Mouse (Mus musculus) kidney, adult 2 months (tissue): ENCODE measurements around the gene Coq4. TPM values are rescaled to one million over a fixed set of nuclear protein-coding genes. Genes with fewer than 3 reads are reported as not detected.

ENCODE experiments used
- DNase-seq: peaks from one replicate; pipeline ENCODE4 v3.0.0; 2021
- H3K27ac ChIP-seq: fragments of 200-500 bp; 2 replicates; pipeline ENCODE4 v1.5.1; 2012; ENCODE audit warnings: low read depth, low read length, control low read depth, inconsistent platforms; ENCODE audit not compliant: insufficient read depth
- H3K27me3 ChIP-seq: fragments of 200-500 bp; replicated peaks from 2 replicates; pipeline ENCODE4 v1.6.1; 2012; ENCODE audit warnings: mild to moderate bottlenecking, moderate library complexity, low read length, inconsistent platforms; ENCODE audit not compliant: control insufficient read depth, insufficient read depth
- H3K36me3 ChIP-seq: fragments of 200-500 bp; 2 replicates; pipeline ENCODE4 v1.6.1; 2012; ENCODE audit warnings: mild to moderate bottlenecking, moderate library complexity, low read length, inconsistent platforms; ENCODE audit not compliant: control insufficient read depth, insufficient read depth
- H3K4me1 ChIP-seq: fragments of 200-500 bp; 2 replicates; pipeline ENCODE4 v1.6.1; 2011; ENCODE audit warnings: low read length; ENCODE audit not compliant: control insufficient read depth, insufficient read depth
- H3K4me3 ChIP-seq: fragments of 200-500 bp; 2 replicates; pipeline ENCODE4 v1.5.1; 2011; ENCODE audit warnings: mild to moderate bottlenecking, low read depth, low read length, control low read depth; ENCODE audit not compliant: insufficient read depth
- CTCF ChIP-seq: fragments of 200-500 bp; conservative IDR thresholded peaks from 2 replicates; pipeline ENCODE4 v1.5.1; 2011; ENCODE audit warnings: low read depth, mild to moderate bottlenecking, control low read depth, low read length, moderate library complexity, mixed read lengths; ENCODE audit not compliant: insufficient read depth, insufficient read length
- POLR2A ChIP-seq: fragments of 200-500 bp; IDR thresholded peaks from one replicate; pipeline ENCODE4 v1.6.1; 2011; ENCODE audit warnings: low read depth, low read length, control low read depth
- WGBS: fragments of 180-500 bp; shearing (Covaris S2); methylation state at CpG from one replicate; pipeline ENCODE4 v1.1.7; 2018; 5-methylcytosine and 5-hydroxymethylcytosine counted together
- polyA plus RNA-seq: library from polyadenylated mRNA; depleted of rRNA; stranded (reverse); fragments of >200 nt; gene quantifications from 2 replicates; pipeline ENCODE4 v1.2.3, GENCODE M21; 2012

The Coq4 gene
- polyA plus RNA-seq, 1 experiment = 87.5 TPM

DNA sequence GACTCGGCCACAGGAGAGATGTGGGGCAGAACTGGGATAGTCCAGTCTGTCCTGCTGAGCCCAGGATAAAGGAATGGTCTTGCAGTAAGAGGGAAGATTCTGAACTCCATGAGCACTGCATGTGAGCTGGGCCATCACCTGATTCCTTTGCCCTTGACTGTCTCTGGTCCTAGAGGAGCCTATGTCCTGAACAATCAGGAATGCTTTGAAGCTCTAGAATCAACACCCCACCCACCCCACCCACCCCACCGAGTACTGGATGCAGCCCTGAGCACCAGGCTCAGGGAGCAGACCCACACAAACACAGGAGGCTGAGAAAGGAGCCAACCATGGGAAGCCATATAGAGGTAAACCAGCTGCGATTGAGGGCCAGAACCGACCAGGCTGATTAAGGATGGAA, 38.8 kb upstream of the Coq4 start:
- Histone ChIP-seq H3K27ac (no peak overlapping the region), H3K27me3 (no peaks in the 10 kb centered on the region), H3K36me3 (no peaks in the 10 kb centered on the region), H3K4me1 (peaks cover 3% of the 10 kb centered on the region; the same call in 1 of the 2 replicates), H3K4me3 (no peak overlapping the region)
- no peak for DNase-seq
- TF ChIP-seq CTCF (no peak), POLR2A (no peak)
- WGBS = 90% methylated on average over 4 of the region's 4 CpGs

DNA sequence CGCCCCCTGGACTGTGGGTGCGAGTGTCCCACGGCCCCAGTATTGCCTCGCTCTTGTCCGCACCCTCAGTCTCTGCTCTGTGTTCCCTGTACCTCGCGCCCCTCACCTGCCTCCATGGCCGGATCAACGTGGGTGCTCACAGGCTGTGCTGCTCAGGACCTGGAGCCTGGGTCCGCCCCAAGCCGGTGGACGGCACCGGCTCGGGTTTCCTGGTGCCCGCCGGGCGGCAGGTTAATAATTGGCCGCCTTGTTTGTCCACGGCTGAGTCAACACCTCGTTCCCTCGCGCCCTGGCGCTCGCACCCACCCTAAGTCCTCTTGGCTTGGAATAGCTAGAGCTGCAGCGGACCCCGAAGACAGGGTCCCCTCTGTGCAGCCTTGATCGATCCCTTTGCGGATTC, 35.8 kb upstream of the Coq4 start, which contains the start of gene Gm13420:
TSS of gene Gm13420 (minus strand) at position 189 of the 400 bp plus-strand sequence.
- Histone ChIP-seq H3K27me3 (no peaks in the 10 kb centered on the region), H3K27ac (peak within 1 kb of the TSS; percentile 59), H3K4me1 (peaks cover 3% of the 10 kb centered on the region; the same call in 1 of the 2 replicates), H3K36me3 (no peaks in the 10 kb centered on the region), H3K4me3 (peak within 1 kb of the TSS; percentile 42)
- DNase-seq = peak; percentile 85
- TF ChIP-seq POLR2A (no peak), CTCF (no peak)
- WGBS = 4% methylated on average over 28 of the region's 28 CpGs

DNA sequence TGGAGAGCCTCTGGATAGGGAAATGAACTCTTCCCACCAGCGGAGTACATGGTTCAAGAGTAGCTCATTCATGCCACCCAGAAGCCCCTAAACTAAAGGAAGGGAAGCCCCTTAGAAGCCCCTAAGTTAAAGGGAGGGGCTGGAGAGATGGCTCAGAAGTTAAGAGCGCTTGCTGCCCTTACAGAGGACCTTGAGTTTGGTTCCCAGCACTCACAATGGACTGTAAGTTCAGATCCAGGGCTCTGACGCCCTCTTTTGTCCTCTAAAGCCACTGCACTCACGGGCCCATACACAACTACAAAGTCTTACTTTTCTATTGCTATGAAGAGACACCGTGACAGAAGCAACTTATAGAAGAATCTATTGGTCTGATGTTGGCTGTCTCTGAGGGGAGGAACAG, 34.9 kb upstream of the Coq4 start:
- Histone ChIP-seq H3K4me1 (peaks cover 3% of the 10 kb centered on the region; the same call in 1 of the 2 replicates), H3K4me3 (no peak overlapping the region), H3K36me3 (no peaks in the 10 kb centered on the region), H3K27me3 (no peaks in the 10 kb centered on the region), H3K27ac (no peak overlapping the region)
- 95% methylated on average over 5 of the region's 5 CpGs for WGBS
- no peak for TF ChIP-seq CTCF
- TF ChIP-seq POLR2A = no peak
- DNase-seq = no peak

DNA sequence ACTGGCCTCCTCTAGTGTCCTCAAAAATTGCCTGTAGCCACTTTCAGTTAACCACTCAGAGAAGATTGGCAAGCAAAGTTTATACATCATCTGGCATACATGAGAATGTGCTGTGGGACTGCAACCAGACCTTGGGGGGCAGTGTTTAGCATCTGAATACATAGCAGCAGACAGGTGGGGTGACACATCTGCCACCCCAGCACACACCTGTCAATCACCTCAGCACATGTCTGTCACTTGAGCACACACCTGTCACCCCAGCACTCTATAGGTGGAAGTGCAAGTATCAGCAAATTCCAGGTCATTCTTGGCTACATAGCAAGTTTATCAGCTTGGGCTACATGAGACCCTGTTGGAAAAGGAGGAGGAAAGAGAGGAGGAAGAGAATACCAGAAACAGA, 31.6 kb upstream of the Coq4 start:
- H3K27ac ChIP-seq = no peak overlapping the region
- no peaks in the 10 kb centered on the region for H3K27me3 ChIP-seq
- TF ChIP-seq CTCF (no peak), POLR2A (no peak)
- H3K4me1 ChIP-seq = peaks cover 3% of the 10 kb centered on the region; the same call in 1 of the 2 replicates
- H3K36me3 ChIP-seq = no peaks in the 10 kb centered on the region
- H3K4me3 ChIP-seq = no peak overlapping the region
- no peak for DNase-seq

DNA sequence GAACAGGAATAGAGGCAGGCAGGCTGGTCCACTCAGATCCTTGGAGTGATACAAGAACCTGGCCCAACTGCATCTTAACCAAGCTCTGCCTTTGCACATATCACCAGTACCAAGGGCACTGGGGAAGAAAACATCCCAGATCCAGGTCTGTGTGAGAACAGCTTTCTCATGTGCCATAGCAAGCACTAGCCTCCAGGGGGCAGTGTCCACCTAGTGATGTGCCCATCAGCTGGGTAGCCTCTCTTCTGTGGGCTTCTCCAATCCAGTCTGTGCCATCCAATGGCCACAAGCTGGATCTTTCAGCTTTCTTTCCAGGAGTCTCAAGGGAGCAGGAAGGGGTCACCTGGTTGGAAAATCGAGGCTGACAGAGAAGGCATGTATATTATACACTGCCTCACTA, 22.5 kb upstream of the Coq4 start:
- 0% methylated on average over 1 of the region's 1 CpGs for WGBS
- H3K27me3 ChIP-seq = no peaks in the 10 kb centered on the region
- H3K4me3 ChIP-seq = no peak overlapping the region
- no peak overlapping the region for H3K27ac ChIP-seq
- peak; percentile 70 for DNase-seq
- TF ChIP-seq POLR2A (no peak), CTCF (peak; percentile 97)
- H3K4me1 ChIP-seq = peaks cover 6% of the 10 kb centered on the region; the same call in 1 of the 2 replicates
- H3K36me3 ChIP-seq = no peaks in the 10 kb centered on the region

DNA sequence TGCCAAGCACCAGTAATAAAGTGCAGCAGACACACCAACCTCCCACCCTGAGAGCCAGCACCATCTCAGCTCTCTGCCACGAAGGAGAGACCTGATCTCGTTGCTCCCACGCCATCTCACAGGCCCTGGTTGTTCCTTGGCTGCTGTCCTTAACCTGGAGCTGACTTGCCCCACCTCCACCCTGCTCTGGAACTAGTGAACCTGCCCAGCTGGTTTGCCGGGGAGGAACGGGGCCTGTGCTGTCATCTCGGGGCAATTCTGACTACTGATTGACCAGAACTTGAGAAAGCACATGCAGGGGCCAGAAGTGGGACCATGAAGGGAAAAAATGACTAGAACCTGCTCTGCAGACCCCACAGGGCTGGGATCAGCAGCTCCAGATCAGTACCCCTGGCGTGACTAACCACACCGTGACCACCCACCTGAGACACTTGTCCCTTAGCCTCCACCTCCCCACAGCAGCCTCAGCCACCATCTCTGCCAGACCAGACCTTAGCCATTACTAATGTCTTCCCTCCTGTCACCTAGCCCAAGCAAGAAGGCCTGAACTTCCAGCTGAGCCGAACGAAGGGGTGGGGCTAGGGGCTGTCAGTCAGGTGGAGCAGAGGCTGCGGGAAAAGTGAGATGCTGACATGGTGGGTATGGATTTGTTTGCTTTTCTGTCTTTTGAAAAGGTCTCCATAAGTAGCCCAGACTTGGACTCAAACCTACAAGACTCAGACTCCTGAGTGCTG, 19.1 kb upstream of the Coq4 start:
- H3K36me3 ChIP-seq = no peaks in the 10 kb centered on the region
- no peak overlapping the region for H3K4me3 ChIP-seq
- TF ChIP-seq POLR2A (no peak), CTCF (no peak)
- H3K4me1 ChIP-seq = peaks cover 6% of the 10 kb centered on the region; the same call in 1 of the 2 replicates
- H3K27ac ChIP-seq = peak overlapping the region; percentile 72
- no peaks in the 10 kb centered on the region for H3K27me3 ChIP-seq
- DNase-seq = peak; percentile 69
- 30% methylated on average over 11 of the region's 11 CpGs for WGBS

DNA sequence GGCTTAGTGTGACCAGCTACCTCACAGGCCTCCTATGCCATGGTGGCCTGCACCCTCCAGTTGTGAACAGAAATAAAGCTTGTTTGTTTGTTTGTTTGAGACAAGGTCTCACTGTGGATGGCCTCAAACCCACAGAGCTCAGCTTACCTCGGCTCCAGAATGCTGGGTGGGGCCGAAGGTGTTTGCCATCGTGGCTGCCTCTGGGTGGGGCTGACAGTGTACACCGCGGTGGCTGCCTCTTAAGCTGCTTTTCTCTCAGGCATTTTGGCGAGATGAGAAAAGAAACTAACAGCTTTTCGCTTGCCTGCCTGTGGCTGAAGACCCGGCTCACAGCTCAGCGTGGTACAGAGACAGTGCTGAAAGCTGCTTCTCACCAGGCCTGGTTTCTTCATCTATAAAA, 18.4 kb upstream of the Coq4 start:
- no peak for TF ChIP-seq POLR2A
- DNase-seq = no peak
- no peak overlapping the region for H3K4me3 ChIP-seq
- no peaks in the 10 kb centered on the region for H3K36me3 ChIP-seq
- peaks cover 6% of the 10 kb centered on the region; the same call in 1 of the 2 replicates for H3K4me1 ChIP-seq
- 67% methylated on average over 9 of the region's 9 CpGs for WGBS
- H3K27me3 ChIP-seq = no peaks in the 10 kb centered on the region
- H3K27ac ChIP-seq = no peak overlapping the region
